Mouse (Mus musculus) left cerebral cortex, postnatal 25 days (tissue): Measurements from ENCODE around the gene Selenok. TPM values are rescaled to one million over a fixed set of nuclear protein-coding genes. Genes with fewer than 3 reads are reported as not detected.

Experiments used
- DNase-seq, 2 experiments: peaks; one replicate each; pipeline ENCODE4 v3.0.0; 2022; ENCODE audit warnings: low spot score in 2 of 2, mixed read lengths in 1 of 2
- intact Hi-C: fragments of 180-260 bp; cut with DNase I; formaldehyde crosslinking; loops from one replicate; pipeline ENCODE4 v1.15.1; 2025
- total RNA-seq, 2 experiments: library from RNA; stranded (reverse); gene quantifications; 2 replicates each; pipeline ENCODE4 v1.2.3; 2021

Gene Selenok
- total RNA-seq = 100 to 1,000 TPM; 141 to 149 TPM

DNA sequence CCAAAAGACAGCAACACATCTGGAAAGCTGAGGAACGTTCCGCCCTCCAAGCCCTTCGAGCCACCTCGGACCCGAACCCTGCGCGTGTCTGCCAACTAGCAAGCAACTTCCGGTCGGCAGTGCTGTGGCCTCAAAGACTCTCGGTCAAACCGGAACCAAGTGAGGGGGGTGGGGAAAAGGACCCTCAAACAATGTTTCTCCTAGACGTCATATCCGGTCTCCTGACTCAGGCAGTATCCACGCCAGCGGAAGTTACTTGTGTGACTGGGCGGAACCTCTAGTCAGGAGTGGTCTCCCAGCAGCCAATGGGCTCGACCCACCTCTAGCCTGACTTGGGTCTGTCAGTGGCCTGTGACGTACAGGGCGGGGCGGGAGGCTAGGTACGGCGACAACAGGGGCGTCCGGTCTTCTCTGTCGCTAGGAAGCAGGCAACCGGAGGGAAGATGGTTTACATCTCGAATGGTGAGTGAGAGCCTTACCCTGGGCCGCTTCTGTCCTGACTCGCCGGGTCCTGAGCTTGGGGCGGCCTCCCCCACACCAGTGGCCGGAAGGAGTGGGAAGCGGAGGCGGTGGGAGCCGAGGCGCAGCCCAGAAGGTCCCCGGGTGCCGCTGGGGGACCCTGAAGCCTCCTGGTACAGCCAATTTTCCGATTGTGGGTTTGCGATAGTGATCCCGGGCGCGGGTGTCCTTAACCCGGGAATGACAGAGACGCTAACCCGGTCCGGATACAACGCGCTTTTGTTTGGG, at the start of gene Selenok:
Selenok (plus strand) TSS at position 234 of the 747 bp plus-strand sequence.
- intact Hi-C loops = no loop called here
- peak; percentile 96 to 100 for DNase-seq

DNA sequence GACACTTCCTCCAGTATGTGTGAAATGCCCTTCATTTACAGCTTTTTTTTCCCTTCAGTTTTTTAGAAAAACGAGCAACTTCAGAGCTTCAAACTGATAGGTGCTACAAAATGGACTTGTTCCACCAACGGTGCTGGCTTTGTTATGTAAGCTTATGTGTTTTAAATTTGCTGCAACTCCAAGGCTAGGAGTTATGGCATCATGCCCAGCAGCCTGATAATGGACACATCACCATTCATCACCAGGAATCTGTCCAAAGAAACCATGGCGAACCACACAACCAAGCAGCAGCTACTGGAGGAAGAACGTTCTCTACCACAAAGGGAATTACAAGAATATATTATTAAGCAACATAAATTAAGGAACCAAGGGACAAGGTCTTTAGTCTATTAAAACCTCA, 39.1 kb upstream of the Selenok start:
- intact Hi-C loops = no loop called here
- DNase-seq = peak in 1 of 2 experiments; percentile 17

DNA sequence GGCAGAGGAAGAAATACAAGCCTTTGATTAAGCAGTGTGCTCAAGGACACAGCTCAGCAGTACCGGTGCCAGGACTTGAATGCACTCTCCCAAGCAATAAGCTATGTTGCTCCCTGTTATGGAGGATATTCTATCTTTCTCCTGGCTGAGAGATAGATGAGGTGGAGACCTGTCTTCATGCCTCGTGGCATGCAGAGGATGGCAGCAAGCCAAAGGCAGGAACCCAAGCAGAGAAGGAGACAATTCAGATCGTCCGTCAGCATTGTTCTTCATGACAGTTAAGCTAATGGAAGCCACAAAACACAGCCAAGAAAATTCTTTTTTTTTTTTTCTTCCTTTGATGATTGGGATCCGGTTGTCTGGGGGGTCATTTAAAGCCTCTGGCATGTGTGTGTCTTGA, 32.6 kb upstream of the Selenok start:
- intact Hi-C loops = loop anchor here (5.0 kb wide), 1 partner anchor 53 kb away; no protein-coding TSS in a partner anchor
- DNase-seq = no peak

DNA sequence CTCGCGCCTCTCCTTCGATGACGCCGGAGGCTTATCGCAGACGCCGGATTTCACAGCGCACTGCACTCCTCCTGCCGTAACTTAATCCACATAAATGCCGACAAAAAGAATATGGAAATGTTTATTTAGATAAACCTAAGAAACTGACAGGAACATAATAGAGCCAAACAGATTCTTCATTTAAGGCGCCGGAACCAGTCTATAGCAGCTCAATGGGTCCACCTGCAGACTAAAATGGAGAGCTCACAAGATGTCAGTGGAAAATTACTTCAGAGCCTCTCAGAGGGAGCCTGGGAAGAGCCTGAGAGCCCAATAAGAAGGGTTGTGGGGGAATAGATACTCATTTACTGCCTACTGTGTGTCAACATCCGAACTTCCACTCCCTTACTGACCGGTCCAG, 30.6 kb upstream of the Selenok start:
- DNase-seq = peak; percentile 52 to 82
- intact Hi-C loops = loop anchor here (2.0 to 5.0 kb wide), 3 partner anchors 55 to 215 kb away; no protein-coding TSS in a partner anchor

DNA sequence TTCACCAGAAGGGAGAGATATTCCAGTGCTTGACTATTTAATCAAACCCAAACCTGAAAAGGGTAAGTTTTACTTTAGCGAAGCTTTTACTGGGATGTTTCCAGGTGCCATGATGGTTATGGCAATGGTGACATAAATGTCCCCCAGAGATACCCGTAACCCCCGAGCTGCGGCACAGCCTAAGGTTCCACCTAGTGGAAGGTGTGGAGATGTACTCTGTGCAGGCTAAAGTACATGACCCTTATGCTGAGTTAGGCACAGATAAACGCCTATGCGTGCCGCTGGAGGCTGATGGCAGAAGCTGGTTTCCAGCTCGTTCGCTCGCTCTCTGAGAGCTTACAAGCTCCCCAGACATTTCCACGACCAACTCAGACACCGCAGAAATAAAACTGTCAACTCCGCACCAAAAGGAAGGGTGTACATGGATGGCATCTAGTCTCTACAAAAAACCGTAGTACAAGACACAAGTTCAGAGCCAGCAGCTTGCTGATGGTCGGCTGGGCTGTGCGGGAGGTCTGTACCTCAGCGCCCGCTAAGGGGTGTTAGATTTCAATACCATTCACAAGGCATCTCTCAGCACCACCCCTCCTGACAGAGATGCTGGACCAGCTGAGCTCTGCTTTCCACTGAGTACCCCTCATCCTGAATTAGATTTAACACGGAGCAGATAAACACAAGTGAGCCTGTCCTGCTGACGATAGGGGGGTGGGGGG, 28.4 kb upstream of the Selenok start:
- DNase-seq = no peak
- intact Hi-C loops = loop anchor here (5.0 to 10.0 kb wide), 4 partner anchors 57 to 497 kb away; no protein-coding TSS in a partner anchor

DNA sequence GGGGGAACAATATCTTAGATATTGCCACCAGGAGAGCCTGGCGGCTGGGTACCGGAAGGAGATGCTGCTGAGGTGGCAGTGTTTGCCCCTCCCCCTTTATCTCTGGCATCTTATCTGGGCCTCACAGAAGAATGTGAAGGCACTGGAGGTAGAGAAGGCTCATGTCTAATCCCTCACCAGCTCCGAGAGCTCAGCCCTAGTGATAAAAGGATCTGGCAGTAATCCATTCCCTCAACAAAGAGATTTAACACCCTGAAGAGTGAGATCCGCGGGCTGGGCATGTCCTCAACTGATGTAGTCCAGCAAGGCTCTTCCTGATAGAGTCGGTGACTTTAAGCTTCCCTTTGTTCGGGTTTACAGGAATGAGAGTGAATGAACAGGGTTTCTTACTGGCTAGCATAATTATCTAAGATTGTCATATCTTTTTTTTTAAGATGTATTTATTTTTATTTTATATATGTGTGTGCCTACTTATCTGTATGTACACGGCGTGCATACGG, 27.7 kb upstream of the Selenok start:
- no peak for DNase-seq
- intact Hi-C loops = loop anchor here (5.0 to 10.0 kb wide), 3 partner anchors 293 to 498 kb away; no protein-coding TSS in a partner anchor

DNA sequence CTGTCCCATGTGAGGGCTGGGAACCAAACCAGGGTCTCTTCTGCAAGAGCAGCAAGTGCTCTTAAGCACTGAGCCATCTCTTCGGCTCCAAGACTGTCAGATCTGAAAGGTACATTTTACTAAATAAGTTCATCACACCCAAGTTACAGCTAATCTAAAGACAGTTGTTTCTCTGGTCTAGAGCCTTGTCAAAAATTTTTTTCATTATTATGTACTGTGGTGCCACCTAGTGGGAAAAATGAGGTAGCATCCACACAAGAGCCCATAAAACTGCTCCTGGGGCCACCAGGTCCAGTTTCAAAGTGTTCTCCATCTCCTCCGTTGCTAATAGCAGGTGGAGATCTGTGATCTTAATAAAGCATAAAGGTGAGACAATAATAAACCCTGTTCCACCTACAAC, 27.2 kb upstream of the Selenok start:
- intact Hi-C loops = loop anchor here (5.0 to 10.0 kb wide), 3 partner anchors 294 to 499 kb away; no protein-coding TSS in a partner anchor
- peak; percentile 65 to 74 for DNase-seq

DNA sequence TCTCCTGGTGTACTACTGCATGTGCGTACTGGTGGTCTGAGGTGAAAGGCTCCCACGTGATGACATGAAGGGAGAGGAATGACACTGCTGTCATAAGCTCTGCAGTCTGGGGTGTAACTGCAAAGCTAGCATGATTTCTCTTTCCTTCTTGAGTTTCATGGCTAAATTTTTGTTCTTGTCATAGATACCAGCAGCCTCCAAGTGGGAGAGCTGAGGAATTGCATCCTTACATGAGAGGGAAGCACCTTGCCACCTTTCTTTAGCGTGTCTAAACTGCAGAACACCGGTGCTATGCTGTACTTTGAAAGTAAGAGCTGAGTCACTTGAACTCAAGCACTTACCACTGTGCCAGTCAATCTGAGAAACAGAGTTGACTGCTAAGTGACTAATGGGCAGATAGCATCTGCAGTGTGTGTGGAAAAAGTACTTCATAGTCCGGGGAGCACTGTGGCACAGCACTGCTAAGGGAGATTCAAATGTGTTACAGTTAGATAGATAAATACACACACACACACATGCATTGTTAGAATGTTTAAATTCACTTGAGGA, 21.3 kb upstream of the Selenok start:
- DNase-seq = no peak
- intact Hi-C loops = loop anchor here (10.0 kb wide), 1 partner anchor 392 kb away; no protein-coding TSS in a partner anchor

DNA sequence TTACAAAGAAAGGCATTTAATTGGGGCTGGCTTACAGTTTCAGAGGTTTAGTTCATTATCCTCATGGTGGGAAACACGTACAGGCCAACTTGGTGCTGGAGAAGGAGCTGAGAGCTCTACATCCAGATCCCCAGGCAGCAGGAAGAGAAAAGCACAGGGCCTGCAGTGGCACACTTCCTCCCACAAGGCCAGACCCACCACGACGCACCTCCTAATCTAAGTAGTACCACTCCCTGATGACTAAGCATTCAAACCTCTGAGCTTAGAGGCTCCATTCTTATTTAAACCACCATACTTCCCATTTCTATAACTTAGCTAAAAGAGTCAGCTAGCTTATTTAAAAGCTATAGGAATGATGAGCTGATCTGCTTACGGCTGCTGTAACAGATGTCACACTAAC, 17.3 kb upstream of the Selenok start:
- intact Hi-C loops = no loop called here

DNA sequence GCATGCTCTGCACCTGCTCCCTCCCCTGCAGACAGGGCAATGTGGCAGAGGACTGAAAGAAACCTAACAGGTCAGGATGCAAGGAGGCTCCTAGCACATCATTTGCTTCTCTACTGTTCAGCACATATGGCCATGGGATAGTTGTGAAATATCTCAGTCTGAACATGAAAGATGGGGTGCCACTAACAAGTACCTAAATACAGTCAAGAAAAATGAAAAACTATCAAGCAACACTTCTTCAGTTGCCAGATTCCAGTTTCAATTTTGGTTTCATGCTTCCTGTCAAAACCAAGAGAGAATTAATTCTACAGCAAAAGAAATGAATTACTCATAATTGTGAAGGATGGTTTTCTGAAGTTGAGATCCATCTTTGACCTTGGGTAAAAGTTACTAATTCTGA, 10.7 kb upstream of the Selenok start:
- intact Hi-C loops = no loop called here
- peak in 1 of 2 experiments; percentile 64 for DNase-seq

More for the DNA sequence above, 17.3 kb upstream of the Selenok start:
- DNase-seq = no peak

DNA sequence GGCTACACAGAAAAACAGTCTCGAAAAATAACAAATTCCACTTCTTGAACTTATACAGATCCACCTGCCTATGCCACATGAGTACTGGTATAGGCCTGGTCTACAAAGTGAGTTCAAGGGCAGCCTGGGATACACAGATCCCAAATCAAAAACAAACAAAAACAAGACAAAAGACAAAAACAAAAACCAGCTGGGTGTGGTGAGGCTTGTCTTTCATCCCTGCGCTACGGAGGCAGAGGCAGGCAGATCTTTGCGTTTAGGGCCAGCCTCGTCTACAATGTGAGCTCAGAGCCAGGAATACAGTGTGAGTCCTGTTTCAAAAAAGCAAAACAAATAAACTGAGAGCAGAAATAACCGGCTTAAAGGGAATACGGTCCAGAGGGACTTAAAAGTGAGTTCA, 497 bp upstream of the Selenok start:
- intact Hi-C loops = no loop called here
- DNase-seq = no peak

DNA sequence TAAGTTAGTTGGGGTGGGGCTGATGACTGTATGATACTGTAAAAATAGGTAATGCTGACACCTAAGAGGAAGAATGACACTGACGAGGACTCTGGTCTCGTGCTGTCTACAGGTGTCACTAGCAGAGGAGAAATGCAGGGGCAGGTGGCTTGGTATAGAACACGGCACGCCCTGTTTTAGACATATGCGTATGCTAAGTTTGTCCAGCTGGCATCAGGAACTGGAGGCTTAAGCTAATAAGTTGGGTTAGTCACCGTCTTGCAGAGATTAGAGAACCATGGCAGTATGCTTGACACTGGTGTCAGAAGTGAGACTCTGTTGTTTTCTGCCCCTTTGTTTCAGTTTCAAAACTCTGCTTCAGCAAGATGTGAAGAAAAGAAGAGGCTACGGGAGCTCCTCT, 3.3 kb downstream of the Selenok start:
- DNase-seq = no peak
- intact Hi-C loops = no loop called here

DNA sequence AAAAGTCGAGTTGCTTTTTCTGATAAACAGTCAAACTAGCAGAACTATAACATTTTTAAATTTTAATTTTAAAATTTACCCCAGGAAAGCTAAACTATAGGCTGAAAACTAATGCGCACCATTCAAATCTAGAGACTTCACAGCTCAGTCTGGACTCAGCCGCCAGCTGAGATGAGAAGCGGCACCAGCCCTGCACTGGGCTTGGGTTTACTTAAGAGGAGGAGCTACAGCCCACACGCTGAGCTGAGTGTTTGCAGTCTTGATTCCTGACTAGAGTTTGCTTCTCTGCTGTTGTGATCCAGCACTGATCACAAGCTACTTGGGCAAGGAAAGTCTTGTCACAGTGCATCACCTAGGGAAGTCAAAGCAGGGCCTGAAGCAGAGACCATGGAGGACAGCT, 3.9 kb downstream of the Selenok start:
- intact Hi-C loops = no loop called here
- no peak for DNase-seq

DNA sequence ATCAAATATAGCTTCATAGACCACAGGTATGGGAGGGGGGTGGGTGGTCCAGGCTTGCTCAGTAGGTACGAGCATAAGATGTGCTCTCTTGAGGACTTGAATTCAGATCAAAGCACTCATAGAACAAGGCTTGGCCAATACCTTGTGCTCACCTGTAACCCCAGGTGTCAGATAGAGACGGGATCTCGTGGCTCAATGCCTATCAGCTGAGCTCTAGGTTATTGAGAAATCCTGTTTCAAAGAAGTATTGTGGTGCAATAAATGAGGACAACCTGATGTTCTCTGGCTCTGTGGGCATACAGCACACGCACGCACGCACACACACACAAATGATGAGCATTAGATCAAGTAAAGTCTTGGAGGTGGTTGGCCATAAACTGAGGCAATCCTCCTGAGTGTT, 8.8 kb downstream of the Selenok start:
- intact Hi-C loops = no loop called here
- no peak for DNase-seq

DNA sequence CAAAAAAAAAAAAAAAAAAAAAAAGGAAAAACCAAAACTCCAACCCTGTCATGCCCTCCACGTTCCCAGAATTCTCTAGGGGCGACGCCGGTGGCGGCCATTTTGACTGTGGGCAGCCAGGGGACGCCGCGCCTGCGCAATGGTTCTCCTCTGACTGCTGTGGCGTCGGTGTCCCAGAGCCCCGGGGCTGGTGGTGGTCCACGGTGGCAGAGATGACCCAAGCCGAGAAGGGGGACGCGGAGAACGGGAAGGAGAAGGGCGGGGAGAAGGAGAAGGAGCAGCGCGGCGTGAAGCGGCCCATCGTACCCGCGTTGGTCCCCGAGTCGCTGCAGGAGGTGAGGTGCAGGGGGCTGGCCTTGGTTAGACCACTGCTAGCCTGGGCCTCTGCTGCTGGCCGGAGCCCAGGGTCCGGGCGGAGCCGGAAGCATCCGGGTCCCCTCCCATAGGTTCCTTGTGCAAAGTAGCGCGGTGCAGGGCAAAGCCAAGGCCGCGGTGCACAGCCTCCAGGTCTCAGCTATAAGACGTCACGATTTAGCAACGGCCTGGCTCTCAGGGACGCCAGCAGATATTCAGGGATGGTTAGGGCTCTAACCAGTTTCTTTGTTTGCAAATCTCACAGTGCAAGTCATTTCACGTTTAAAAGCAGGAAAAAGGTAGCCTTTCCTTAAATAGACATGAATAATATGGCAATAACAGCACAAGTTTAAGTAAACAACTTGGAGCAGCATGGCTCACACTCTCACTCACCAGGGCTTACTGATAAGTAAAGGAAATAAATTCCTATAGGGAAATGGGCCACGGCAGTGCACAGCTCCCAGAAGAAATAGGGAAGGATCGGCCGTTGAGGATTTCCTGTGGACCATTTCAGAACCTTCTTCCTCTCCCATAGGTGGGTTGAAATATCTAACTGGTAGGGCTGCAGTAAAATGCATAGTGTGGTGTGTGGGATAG, 10.4 kb downstream of the Selenok start, which contains the start of gene Actr8:
Actr8 (plus strand) TSS at position 84 of the 951 bp plus-strand sequence.
- peak; percentile 91 to 93 for DNase-seq
- intact Hi-C loops = no loop called here

DNA sequence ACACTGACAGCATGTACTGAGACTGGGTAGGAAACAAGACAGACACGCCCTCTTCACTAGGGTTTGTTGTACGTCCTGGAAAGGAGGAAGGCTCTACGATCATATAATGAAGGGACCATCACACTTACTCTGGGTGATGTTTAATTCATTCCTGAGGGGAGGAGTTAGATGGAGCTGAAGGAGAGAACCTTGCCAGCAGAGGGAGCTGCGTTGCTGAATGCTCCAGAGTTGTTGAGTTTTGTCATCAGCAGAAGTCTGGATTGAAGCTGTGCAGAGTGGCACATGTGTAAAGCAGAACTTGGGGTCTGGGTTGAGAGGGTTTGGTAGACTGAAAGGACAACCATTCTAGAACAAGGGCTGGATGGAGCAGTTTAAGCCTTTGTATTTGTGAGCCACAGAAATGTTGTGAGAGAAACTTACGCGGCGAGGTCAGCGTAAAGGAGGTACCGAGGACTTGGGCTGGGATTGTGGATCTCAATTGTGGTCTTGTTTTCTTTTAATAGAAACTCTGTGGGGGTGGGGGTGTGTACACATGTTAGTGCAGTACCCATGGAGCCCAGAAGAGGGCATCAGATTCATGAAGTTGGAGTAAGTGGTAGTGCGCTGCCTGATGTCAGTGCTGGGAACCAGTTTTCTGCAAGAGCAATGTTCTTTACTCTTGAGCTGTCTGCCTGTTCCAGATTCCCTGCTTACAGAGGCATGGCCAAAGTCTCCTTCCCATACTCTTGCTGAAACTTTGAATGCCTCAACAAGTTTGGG, 12.5 kb downstream of the Selenok start:
- intact Hi-C loops = loop anchor here (10.0 kb wide), 3 partner anchors 504 to 694 kb away; no protein-coding TSS in a partner anchor
- no peak for DNase-seq

DNA sequence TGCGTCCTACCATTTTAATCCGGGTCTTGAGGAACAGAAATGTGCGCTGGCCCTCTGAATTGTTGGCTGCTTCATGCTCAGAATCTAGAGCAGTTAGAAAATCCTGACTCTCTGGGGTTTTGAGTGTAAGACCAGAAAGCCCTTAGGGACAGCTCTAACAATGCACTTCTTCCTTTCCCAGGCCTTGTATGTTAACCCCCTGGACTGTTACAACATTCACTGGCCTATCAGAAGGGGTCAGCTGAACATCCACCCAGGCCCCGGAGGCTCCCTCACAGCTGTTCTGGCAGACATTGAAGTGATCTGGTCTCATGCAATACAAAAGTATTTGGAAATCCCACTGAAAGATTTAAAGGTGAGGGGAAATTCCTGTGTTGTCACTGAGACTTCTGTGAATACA, 18.0 kb downstream of the Selenok start:
- intact Hi-C loops = loop anchor here (10.0 kb wide), 3 partner anchors 499 to 689 kb away; no protein-coding TSS in a partner anchor
- DNase-seq = no peak

DNA sequence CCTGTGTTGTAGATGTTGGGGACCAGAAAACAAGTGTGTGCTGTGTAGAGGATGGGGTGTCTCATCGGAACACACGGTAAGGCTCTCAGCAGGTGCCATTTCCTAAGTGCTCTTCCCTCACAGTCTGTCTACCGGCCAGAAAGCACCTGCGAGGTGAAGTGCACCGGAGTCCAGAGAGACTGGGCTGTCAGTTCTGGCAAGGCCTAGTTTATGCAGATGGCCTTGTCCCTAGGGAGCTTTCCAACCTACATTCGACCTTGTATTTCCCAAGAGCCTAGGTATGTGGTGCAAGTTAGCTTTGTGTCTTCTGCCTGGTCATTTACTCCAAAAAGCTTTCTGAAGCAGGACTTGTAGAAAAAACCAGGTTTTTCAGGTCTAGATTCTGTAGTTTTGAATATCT, 19.2 kb downstream of the Selenok start:
- DNase-seq = no peak

More for the DNA sequence above, 19.2 kb downstream of the Selenok start:
- intact Hi-C loops = loop anchor here (10.0 kb wide), 3 partner anchors 498 to 688 kb away; no protein-coding TSS in a partner anchor
